Mouse (Mus musculus): Measurements from ENCODE around the gene D430041D05Rik. TPM values are rescaled to one million over a fixed set of nuclear protein-coding genes. Genes with fewer than 3 reads are reported as not detected.
"Not testable (repeated sequence)": the region's sequence is repeated elsewhere in the genome, so short reads cannot be mapped to it uniquely, and the experiment has no call there.

Gene D430041D05Rik
- polyA plus RNA-seq, 1 experiment from 2014 or later = 2.5 TPM

- no peak for DNase-seq (ENCODE audit: low spot score)
- no peak overlapping the region for H3K4me2 ChIP-seq (ENCODE audit: low read depth, low read length, severe bottlenecking)
- H3K4me3 ChIP-seq (ENCODE audit: low read depth, low read length) = no peak overlapping the region
- H3K9me3 ChIP-seq (ENCODE audit: control insufficient read depth, low read length) = no peaks in the 10 kb centered on the region
- H3K27ac ChIP-seq (ENCODE audit: low read depth, low read length) = no peak overlapping the region
- H3K4me1 ChIP-seq (replicated peaks; ENCODE audit: control insufficient read depth, insufficient read depth, low read length) = no peaks in the 10 kb centered on the region
- no peaks in the 10 kb centered on the region for H3K36me3 ChIP-seq (ENCODE audit: control insufficient read depth, insufficient read depth, low read length)
- no peak for ATAC-seq (replicated peaks; ENCODE audit: low FRiP score)
- H3K9ac ChIP-seq (ENCODE audit: low read length) = no peak overlapping the region
- 36% methylated on average over 1 of the region's 1 CpGs for WGBS
- H3K27me3 ChIP-seq (ENCODE audit: control insufficient read depth, insufficient read depth, low read length) = no peaks in the 10 kb centered on the region
Measured at GRCm38 (mm10) chr2:104099946-104100345, 310.9 kb downstream of the D430041D05Rik start.

DNA sequence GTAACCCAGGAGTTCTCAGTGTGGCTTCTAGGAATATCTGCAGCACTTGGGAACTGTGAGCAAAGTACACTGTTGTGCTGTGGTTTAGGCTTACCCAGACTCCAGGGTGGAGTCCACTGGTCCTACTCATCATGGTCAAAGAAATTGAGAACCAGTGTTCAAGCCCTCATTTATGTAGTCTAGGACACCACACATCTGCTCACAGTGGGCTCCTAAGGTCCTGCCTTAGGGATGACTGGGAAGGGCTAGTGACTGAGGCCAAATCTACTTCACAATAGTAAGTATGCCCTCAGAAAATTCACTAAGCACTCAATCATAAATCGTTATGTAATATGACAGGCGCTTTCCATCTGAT is 311.6 kb downstream of the D430041D05Rik start:
- Histone ChIP-seq H3K9me3 (ENCODE audit: control insufficient read depth, low read length) (no peaks in the 10 kb centered on the region), H3K4me1 (replicated peaks; ENCODE audit: control insufficient read depth, insufficient read depth, low read length) (no peaks in the 10 kb centered on the region), H3K27me3 (ENCODE audit: control insufficient read depth, insufficient read depth, low read length) (no peaks in the 10 kb centered on the region), H3K9ac (ENCODE audit: low read length) (no peak overlapping the region), H3K36me3 (ENCODE audit: control insufficient read depth, insufficient read depth, low read length) (no peaks in the 10 kb centered on the region), H3K27ac (ENCODE audit: low read depth, low read length) (no peak overlapping the region), H3K4me2 (ENCODE audit: low read depth, low read length, severe bottlenecking) (no peak overlapping the region), H3K4me3 (ENCODE audit: low read depth, low read length) (no peak overlapping the region)
- ATAC-seq (replicated peaks; ENCODE audit: low FRiP score) (no peak), DNase-seq (ENCODE audit: low spot score) (no peak)
- 98% methylated on average over 2 of the region's 2 CpGs for WGBS

- Histone ChIP-seq H3K4me1 (replicated peaks; ENCODE audit: control insufficient read depth, insufficient read depth, low read length) (no peaks in the 10 kb centered on the region), H3K27me3 (ENCODE audit: control insufficient read depth, insufficient read depth, low read length) (no peaks in the 10 kb centered on the region), H3K4me3 (ENCODE audit: low read depth, low read length) (no peak overlapping the region), H3K4me2 (ENCODE audit: low read depth, low read length, severe bottlenecking) (no peak overlapping the region), H3K9me3 (ENCODE audit: control insufficient read depth, low read length) (no peaks in the 10 kb centered on the region), H3K27ac (ENCODE audit: low read depth, low read length) (no peak overlapping the region), H3K36me3 (ENCODE audit: control insufficient read depth, insufficient read depth, low read length) (no peaks in the 10 kb centered on the region), H3K9ac (ENCODE audit: low read length) (no peak overlapping the region)
- WGBS = 53% methylated on average over 3 of the region's 3 CpGs
- DNase-seq (ENCODE audit: low spot score) = no peak
- ATAC-seq (replicated peaks; ENCODE audit: low FRiP score) = no peak
Measured at GRCm38 (mm10) chr2:104098529-104099230, 312.1 kb downstream of the D430041D05Rik start.

DNA sequence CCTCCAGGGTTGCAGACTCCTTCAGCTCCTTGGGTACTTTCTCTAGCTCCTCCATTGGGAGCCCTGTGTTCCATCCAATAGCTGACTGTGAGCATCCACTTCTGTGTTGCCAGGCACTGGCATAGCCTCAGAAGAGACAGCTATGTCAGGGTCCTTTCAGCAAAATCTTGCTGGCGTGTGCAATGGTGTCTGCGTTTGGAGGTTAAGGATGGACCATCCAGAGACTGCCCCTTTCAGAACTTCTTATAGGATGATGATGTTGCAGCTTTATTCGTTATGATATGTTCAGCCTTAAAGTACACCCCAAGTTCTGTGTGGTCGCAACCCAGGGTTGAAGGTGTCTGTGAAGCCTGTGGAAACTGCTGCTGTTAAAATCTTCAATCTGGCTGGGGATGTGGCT is 313.4 kb downstream of the D430041D05Rik start:
- not testable (repeated sequence) for H3K27me3 ChIP-seq (ENCODE audit: control insufficient read depth, insufficient read depth, low read length); H3K4me1 ChIP-seq (replicated peaks; ENCODE audit: control insufficient read depth, insufficient read depth, low read length); H3K4me3 ChIP-seq (ENCODE audit: low read depth, low read length); H3K4me2 ChIP-seq (ENCODE audit: low read depth, low read length, severe bottlenecking); H3K9ac ChIP-seq (ENCODE audit: low read length); H3K27ac ChIP-seq (ENCODE audit: low read depth, low read length); DNase-seq (ENCODE audit: low spot score); H3K36me3 ChIP-seq (ENCODE audit: control insufficient read depth, insufficient read depth, low read length); ATAC-seq (replicated peaks; ENCODE audit: low FRiP score); H3K9me3 ChIP-seq (ENCODE audit: control insufficient read depth, low read length)
- WGBS = 96% methylated on average over 4 of the region's 4 CpGs

DNA sequence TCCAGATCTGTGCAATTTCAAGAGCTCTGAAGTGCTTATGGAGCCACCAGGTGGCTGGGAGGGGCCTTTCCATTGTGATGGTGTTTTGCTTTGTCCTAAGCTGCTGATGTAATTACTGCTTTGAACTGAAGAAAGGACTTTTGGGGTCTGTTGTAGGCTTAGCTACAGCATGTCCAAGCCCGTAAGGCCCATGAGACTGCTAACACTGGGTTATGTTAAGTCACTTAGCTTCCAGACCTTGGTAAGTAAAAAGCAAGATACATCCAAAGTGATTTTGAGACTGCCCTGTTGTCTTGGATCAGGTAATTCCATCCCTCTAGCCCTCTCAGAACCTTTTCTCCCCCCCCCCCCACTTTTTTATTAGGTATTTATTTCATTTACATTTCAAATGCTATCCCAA is 314.0 kb downstream of the D430041D05Rik start:
- H3K9ac ChIP-seq (ENCODE audit: low read length); H3K4me3 ChIP-seq (ENCODE audit: low read depth, low read length); H3K4me2 ChIP-seq (ENCODE audit: low read depth, low read length, severe bottlenecking); H3K27ac ChIP-seq (ENCODE audit: low read depth, low read length); H3K9me3 ChIP-seq (ENCODE audit: control insufficient read depth, low read length); H3K36me3 ChIP-seq (ENCODE audit: control insufficient read depth, insufficient read depth, low read length); H3K4me1 ChIP-seq (replicated peaks; ENCODE audit: control insufficient read depth, insufficient read depth, low read length); ATAC-seq (replicated peaks; ENCODE audit: low FRiP score); H3K27me3 ChIP-seq (ENCODE audit: control insufficient read depth, insufficient read depth, low read length); DNase-seq (ENCODE audit: low spot score): not testable (repeated sequence)
- WGBS = 41% methylated on average over 1 of the region's 1 CpGs

DNA sequence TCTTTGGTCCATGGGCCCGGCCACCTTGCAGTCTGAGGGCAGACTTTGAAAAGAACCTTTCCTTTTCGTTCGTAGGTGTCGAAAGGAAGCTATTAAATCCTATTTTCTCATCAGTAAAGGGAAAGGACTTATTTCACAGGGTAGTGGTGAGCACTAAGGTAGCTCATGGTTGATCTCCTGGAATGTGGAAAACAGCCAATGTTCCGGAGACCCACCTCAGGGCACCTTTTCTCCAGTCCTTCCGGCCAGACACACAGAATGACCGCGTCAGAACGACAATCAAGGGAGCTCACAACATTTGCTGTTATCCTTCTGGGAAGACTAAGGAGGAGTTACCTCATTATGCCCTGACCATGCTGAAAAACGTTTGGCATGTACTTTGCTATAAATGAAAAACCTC is 314.6 kb downstream of the D430041D05Rik start:
- DNase-seq (ENCODE audit: low spot score) (no peak), ATAC-seq (replicated peaks; ENCODE audit: low FRiP score) (no peak)
- H3K36me3 ChIP-seq (ENCODE audit: control insufficient read depth, insufficient read depth, low read length) = no peaks in the 10 kb centered on the region
- peak overlapping the region; percentile 50 for H3K4me2 ChIP-seq (ENCODE audit: low read depth, low read length, severe bottlenecking)
- H3K9ac ChIP-seq (ENCODE audit: low read length) = peak overlapping the region; percentile 56
- H3K9me3 ChIP-seq (ENCODE audit: control insufficient read depth, low read length) = no peaks in the 10 kb centered on the region
- 47% methylated on average over 10 of the region's 10 CpGs for WGBS
- H3K27ac ChIP-seq (ENCODE audit: low read depth, low read length) = peak overlapping the region; percentile 21; the same call in 1 of the 2 replicates
- H3K4me1 ChIP-seq (replicated peaks; ENCODE audit: control insufficient read depth, insufficient read depth, low read length) = no peaks in the 10 kb centered on the region
- H3K4me3 ChIP-seq (ENCODE audit: low read depth, low read length) = peak overlapping the region; percentile 36
- H3K27me3 ChIP-seq (ENCODE audit: control insufficient read depth, insufficient read depth, low read length) = no peaks in the 10 kb centered on the region

- Histone ChIP-seq H3K9ac (ENCODE audit: low read length) (peak within 1 kb of the TSS; percentile 56), H3K36me3 (ENCODE audit: control insufficient read depth, insufficient read depth, low read length) (no peaks in the 10 kb centered on the region), H3K27me3 (ENCODE audit: control insufficient read depth, insufficient read depth, low read length) (no peaks in the 10 kb centered on the region), H3K4me1 (replicated peaks; ENCODE audit: control insufficient read depth, insufficient read depth, low read length) (no peaks in the 10 kb centered on the region), H3K4me2 (ENCODE audit: low read depth, low read length, severe bottlenecking) (peak within 1 kb of the TSS; percentile 50), H3K9me3 (ENCODE audit: control insufficient read depth, low read length) (no peaks in the 10 kb centered on the region), H3K27ac (ENCODE audit: low read depth, low read length) (peak within 1 kb of the TSS; percentile 21; the same call in 1 of the 2 replicates), H3K4me3 (ENCODE audit: low read depth, low read length) (peak within 1 kb of the TSS; percentile 36)
- ATAC-seq (replicated peaks; ENCODE audit: low FRiP score) (peak; percentile 88), DNase-seq (ENCODE audit: low spot score) (peak; percentile 83)
- 5% methylated on average over 15 of the region's 15 CpGs for WGBS
Measured at GRCm38 (mm10) chr2:104095741-104096213, 315.0 kb downstream of the D430041D05Rik start, which contains the start of gene Cd59a. Gene Cd59a (plus strand): TSS chr2:104095801.

GRCm38 (mm10) chr2:104093305-104093704 is 317.5 kb downstream of the D430041D05Rik start:
- Histone ChIP-seq H3K9ac (ENCODE audit: low read length) (no peak overlapping the region), H3K27me3 (ENCODE audit: control insufficient read depth, insufficient read depth, low read length) (no peaks in the 10 kb centered on the region), H3K9me3 (ENCODE audit: control insufficient read depth, low read length) (no peaks in the 10 kb centered on the region), H3K4me3 (ENCODE audit: low read depth, low read length) (no peak overlapping the region), H3K4me2 (ENCODE audit: low read depth, low read length, severe bottlenecking) (no peak overlapping the region), H3K36me3 (ENCODE audit: control insufficient read depth, insufficient read depth, low read length) (no peaks in the 10 kb centered on the region), H3K4me1 (replicated peaks; ENCODE audit: control insufficient read depth, insufficient read depth, low read length) (no peaks in the 10 kb centered on the region), H3K27ac (ENCODE audit: low read depth, low read length) (no peak overlapping the region)
- ATAC-seq (replicated peaks; ENCODE audit: low FRiP score) = no peak
- DNase-seq (ENCODE audit: low spot score) = no peak
- WGBS = 88% methylated on average over 2 of the region's 2 CpGs
